Mouse (Mus musculus): Measurements from ENCODE around the gene Zfp36l1.

Gene Zfp36l1

DNA sequence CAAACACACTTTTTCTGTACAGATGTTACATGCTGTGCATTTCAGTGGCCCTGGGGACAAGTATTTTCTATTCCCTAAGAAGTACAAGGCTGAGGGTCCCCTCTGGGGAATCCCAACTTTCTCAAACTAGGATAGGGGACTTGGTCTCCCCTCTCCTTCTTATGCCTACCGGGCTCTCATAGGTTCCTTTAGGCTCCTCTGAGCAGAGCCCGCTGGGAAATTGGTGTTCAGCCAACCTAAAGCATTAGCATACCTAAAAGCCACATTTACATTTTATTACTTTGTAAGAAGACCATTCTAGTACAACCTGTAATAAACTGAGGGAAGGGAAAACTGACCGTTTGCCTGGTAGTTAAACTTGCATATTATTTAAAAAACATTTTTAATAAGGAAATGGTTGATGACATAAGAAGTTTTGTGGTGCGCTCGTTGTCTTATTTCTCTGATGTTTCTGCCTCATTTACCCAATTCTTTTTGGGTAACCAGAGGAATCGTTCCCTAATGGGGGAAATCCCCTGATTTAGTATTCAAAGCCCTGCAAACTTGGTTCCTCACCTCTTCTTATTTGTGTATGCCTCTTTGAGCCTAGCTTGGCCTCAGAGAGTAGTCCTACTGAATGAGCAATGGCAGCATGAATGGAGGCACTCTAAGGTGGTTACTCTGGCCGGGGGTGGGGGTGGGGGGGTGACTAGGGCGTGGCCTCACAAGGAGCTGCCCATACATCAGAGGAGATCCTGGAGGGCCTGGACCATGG lies 42.1 kb downstream of the Zfp36l1 start:
- DNase-seq (ENCODE audit: extremely low read depth, low read depth), result no peak

DNA sequence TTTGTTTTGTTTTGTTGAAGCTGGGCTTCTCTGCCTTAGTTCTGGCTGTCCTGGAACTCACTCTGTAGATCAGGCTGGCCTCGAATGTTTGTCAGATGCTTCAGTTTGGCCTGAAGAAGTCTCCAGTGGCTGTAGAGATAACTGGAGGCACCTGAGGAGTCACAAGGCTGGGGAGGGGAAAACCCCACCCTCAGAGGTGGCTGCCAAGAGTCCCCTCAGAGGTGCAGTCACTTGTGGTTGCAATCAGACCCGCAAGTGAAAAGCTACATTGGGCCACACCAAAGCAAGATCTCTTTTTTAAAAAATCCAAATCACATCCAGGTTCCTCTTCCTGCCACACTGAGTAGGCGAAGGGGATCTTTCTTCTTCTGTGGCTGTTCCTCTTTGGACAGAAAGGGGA lies 43.8 kb downstream of the Zfp36l1 start:
- no peak for DNase-seq (ENCODE audit: extremely low read depth, low read depth)

DNA sequence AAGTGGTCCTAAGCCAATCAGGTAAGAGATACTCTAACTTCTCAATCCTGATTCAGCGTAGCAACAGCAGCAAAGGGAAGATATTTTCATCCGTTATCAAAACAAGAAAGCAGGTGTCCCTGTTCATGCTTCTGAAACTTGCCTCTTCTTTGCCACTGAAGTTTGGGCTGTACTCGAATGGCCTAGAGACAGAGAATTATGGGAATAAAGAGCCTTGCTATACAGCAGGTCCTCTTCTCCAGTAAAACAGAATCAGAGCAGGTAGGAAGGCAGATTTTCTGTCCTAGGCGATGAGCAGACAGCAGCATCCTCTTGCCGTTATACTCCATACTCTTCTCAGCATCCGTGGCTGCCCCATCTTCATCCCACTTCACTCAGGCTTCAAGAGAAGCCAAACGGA lies 44.8 kb downstream of the Zfp36l1 start:
- no peak for DNase-seq (ENCODE audit: extremely low read depth, low read depth)

DNA sequence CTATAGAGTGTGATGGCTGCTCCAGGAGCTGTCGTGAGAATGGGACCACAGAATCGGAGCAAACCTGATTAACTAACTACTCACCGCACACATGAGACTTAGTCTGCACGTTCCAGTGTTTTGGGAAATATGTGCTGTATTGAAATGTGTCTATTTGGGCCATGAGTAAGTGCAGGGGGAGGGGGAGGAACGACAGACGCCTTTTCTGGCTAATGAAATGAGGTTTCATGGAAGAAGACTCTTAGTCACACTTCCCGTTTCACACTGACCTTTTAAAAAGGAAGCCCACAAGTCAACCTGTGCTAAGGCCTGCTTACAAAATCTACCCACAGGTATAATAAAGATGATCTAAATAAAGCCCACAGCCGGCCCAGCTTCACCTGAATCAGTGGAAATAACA lies 47.8 kb downstream of the Zfp36l1 start:
- DNase-seq (ENCODE audit: extremely low read depth, low read depth), result no peak

DNA sequence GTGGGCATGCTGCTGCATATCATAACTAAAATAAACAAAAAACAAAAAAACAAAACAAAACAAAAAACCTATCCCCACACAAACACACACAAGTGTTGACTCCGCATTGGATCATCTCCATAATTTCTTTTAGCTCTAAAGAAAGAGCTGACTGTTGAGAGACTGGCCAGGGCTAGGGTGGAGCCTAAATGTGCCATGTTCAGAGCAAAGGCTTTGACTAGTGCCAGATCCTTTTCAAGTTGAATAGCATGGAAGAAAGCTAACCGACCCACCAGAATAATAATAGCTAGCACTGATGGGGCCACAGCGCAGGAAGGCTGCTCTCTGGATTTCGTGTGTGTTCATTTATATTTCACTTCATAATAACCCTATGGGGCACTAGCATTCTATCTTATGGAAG lies 48.5 kb downstream of the Zfp36l1 start:
- DNase-seq (ENCODE audit: extremely low read depth, low read depth), result no peak

DNA sequence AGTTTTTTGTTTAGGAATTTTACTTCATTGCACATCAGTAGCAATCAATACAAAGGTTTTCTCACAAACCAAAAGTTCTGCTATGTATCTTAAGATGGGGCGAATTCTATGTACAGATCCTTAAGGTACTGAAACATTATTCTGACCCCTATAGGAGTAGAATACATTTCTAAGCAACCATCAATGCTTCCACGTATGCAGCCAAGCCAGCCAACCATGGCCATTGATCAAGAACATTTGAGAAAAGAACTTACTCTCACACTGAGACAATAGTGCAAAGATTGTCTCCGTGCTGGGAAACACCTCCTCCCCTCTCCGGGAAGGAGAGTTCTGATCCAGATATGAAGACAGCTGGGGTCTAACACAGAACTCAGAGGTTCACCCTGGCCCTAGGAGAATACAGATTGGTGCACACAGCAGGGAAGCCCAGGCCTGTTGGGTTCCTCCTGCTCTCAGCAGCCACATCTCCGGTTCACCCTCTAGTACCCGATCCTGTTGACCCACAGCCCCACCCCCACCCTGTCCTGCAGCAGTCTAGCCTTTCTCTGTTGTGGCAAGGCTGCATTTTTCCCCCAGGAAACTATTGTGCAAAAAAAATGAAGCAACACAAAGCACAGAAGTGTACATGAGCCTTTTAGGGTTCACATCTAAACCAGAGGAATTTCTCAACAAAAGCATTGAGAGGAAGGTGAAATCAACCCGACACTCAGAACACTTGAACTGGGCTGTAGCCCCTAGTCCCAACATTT lies 49.2 kb downstream of the Zfp36l1 start:
- no peak for DNase-seq (ENCODE audit: extremely low read depth, low read depth)

DNA sequence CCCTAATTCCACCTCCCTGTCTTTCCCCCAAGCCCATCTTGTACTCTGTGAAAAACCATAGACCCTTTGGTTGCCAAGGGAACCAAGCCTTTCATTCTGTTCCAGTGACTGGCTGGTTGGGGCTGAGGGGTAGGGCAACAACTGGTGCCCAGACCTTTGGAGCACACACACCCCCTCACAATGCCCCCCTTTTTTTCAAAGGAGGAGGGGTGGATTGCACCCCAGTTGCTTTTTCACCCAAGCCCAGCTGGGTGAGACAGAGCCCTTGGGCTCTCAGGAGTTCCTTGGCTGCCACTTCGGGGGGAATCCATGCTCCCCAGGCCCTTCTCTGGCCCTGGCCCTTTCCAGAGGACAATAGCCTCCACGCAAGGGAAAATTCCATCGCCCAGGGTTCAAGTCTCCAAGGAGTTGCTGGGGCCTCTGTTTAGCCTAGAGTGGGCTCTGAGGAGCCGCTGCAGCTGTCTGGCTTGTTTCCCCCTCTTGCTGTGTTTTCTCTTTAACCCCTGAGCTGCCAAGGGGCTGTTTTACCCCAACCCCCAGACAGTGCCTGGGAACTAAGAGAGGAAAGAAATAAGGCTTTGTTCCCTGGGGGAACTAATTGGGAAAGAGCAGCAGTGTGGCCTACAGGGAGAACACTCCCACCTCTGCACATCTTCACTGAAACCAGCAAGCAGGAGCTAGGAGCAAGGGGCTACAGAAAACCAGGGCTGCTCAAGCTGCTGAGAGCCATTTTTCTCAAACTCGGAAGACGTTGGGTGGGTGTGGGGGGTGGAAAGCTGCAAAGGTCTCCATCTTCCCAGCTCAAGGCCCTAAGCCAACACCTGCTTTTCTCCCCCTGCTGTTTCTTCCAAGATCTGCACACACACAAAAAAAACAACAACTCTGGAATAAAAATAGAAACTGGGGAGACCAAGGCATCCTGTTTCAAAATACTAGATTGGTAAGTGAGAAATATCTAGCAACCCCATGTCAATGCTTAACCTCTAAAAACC lies 50.1 kb downstream of the Zfp36l1 start:
- DNase-seq (ENCODE audit: extremely low read depth, low read depth), result no peak

DNA sequence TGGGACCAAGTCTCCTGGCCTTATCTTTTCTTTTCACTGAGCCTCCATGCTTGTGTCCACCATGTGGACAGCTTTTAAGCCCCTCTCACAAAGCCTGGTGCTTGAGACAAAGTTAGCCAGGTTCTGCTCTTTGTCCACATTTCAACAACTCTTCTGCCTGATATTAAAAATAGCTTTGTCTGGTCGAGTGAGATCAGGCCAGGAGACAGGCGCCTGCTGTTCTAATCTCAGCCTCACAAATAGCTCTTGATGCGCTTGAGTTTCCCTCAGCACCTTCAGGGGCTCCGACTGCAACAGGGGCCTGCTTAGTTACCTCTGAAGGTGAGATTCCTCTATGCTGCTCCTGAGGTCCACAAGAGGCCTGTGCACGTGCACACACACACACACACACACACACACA lies 51.0 kb downstream of the Zfp36l1 start:
- no peak for DNase-seq (ENCODE audit: extremely low read depth, low read depth)

DNA sequence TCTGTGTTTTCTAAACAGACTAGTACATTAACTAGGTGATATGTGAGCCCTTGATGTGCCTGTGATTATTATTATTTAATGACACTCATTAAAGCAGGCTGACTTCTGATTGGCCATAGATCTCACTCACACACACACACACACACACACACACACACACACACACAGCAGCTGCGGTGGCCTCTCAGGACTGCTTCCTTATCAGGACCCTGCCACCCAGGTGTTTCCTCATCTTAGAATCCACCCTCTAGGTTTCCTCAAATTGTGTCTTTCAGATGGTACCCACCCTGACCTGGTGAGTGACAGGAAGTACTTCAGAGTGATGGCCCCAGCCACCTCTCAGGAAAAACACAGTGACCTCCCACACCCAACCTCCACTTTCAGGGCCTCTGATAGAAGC lies 52.0 kb downstream of the Zfp36l1 start:
- peak; percentile 63 for DNase-seq (ENCODE audit: extremely low read depth, low read depth)

DNA sequence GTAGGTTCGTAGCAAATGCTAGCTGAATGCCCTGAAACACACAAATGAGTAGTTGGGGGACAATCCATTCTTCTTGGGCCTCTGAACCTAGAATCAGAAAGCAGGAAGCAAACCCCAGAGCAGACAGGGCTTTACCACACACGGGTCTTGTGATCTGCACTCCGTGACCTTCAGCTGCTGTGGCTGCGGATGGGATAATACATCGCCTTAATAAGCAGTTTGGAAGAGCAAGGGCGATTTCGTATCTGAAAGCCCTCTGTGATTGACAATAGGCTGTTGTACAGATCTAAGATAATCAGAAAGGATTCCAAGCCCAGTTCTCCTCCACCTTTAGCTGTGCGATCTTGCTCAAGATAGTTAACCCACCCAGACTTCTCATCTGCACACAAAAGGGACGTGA lies 52.5 kb downstream of the Zfp36l1 start:
- DNase-seq (ENCODE audit: extremely low read depth, low read depth), result no peak

DNA sequence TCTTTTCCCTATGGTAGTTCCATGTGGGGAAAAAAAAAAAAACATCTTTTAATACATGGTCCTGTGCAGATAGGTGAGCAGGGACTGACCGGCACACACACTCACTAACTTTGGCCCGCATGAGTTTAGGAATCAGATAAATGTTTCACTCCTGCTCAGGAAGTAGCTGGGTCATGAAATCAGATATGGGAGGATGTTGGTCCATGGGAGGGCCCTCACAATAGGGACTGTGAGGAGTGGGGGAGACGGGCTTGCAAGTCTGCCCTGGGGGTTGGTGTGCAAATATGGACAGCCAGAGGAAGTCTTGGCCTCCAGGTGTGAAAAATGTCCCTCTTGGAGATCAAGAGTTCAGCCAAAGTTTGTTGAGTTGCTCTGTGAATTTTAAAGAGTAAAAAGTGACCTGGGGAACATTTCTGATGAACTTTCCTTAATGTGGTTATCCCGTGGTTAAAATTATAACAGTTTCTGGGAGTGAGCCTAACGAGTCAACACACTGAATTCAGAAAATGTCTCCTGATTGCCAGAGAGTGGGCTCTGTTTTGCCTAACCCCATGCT lies 53.0 kb downstream of the Zfp36l1 start:
- DNase-seq (ENCODE audit: extremely low read depth, low read depth), result no peak
